Mouse (Mus musculus) embryonic facial prominence, embryonic 13.5 days (tissue): ENCODE measurements around the gene Sptan1. TPM values are rescaled to one million over a fixed set of nuclear protein-coding genes. Genes with fewer than 3 reads are reported as not detected.

Source experiments
- ATAC-seq: fragments of 200-750 bp; cut with Nextera tagmentation; 2 replicates; pipeline ENCODE4 v1.8.0; 2017; ENCODE audit warnings: low read depth; ENCODE audit not compliant: insufficient number of reproducible peaks, insufficient read depth, low FRiP score, low TSS enrichment
- H3K27ac ChIP-seq: fragments of 300-500 bp; sonication (generic); 2 replicates; pipeline ENCODE4 v1.5.1; 2015; ENCODE audit warnings: moderate library complexity, mild to moderate bottlenecking, inconsistent platforms
- H3K27me3 ChIP-seq: fragments of 300-500 bp; sonication (generic); 2 replicates; pipeline ENCODE4 v1.6.1; 2015; ENCODE audit warnings: mild to moderate bottlenecking, inconsistent platforms
- H3K36me3 ChIP-seq: fragments of 300-500 bp; sonication (generic); 2 replicates; pipeline ENCODE4 v1.6.1; 2015; ENCODE audit warnings: mild to moderate bottlenecking, inconsistent platforms
- H3K4me1 ChIP-seq: fragments of 300-500 bp; sonication (generic); 2 replicates; pipeline ENCODE4 v1.6.1; 2015; ENCODE audit warnings: inconsistent platforms
- H3K4me2 ChIP-seq: fragments of 300-500 bp; sonication (generic); 2 replicates; pipeline ENCODE4 v1.6.1; 2015; ENCODE audit warnings: moderate library complexity, mild to moderate bottlenecking, inconsistent platforms
- H3K4me3 ChIP-seq: fragments of 300-500 bp; sonication (generic); 2 replicates; pipeline ENCODE4 v1.5.1; 2015; ENCODE audit warnings: mild to moderate bottlenecking, inconsistent platforms
- H3K9ac ChIP-seq: fragments of 300-500 bp; sonication (generic); 2 replicates; pipeline ENCODE4 v1.6.1; 2015; ENCODE audit warnings: mild to moderate bottlenecking, inconsistent platforms
- H3K9me3 ChIP-seq: fragments of 300-500 bp; sonication (generic); 2 replicates; pipeline ENCODE4 v1.6.1; 2016; ENCODE audit warnings: inconsistent platforms
- WGBS: fragments of 180-500 bp; shearing (Covaris S2); methylation state at CpG from one replicate; pipeline ENCODE4 v1.1.7; 2015; ENCODE audit warnings: mixed read lengths; 5-methylcytosine and 5-hydroxymethylcytosine counted together
- microRNA-seq: library from miRNA; unstranded; fragments of <30 nt; microRNA quantifications from one replicate; pipeline ENCODE4, GENCODE M21; 2016
- polyA plus RNA-seq: library from polyadenylated mRNA; unstranded; fragments of >200 nt; fragmentation: Nextera tagmentation; extraction: Ambion mirVana; gene quantifications from 2 replicates; pipeline ENCODE4 v1.2.1, GENCODE M21; 2015

The Sptan1 gene
- polyA plus RNA-seq, 1 experiment from 2014 or later = 74.3 TPM

DNA sequence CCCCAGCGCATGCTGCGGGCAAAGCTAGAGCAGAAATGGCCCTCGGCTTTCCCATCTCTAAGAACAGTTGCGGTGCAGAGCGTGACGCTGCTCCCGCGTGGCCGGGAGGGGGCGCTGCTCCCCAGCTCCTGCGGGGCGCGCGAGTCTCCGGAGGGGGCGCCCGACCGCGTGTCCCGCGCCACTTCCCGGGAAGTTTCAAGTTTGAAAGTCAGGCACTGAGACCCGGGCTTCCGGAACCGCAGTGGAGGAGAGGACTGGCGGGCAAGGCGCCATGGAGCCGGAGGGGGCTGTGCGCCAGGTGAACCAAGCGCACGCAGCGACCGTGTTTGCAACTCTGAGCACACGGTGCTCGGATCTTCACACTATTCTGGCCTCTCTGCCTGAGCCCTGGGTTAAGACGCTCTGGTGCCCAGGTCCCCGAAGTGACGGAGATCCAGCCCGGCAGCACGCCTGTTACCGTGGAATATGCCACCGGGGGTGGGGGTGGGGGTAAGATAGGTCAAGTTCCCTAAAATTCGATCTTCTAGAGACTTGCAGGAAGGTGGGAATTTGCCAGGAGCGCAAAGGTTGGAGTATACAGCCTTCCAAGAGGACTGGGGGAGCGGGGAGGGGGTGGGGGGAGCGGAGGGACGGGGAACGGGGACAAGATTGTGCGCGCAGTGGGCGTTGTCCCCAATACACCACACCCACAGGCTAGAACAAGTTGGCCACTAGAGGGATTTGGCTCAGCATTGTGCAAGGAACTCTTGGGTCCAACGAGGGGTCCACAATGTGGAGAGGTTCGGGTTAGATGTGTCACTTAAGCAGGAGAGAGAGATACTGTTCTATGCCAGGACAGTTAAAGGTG lies 112.4 kb downstream of the Sptan1 start, which contains the start of gene Pkn3:
Pkn3 (plus strand) TSS at position 183 of the 847 bp plus-strand sequence.
- Histone ChIP-seq H3K4me3 (peak within 1 kb of the TSS; percentile 62), H3K4me1 (peaks cover 16% of the 10 kb centered on the region), H3K27ac (peak within 1 kb of the TSS; percentile 88), H3K27me3 (no peaks in the 10 kb centered on the region), H3K9ac (peak within 1 kb of the TSS; percentile 74), H3K4me2 (peak within 1 kb of the TSS; percentile 92), H3K9me3 (no peaks in the 10 kb centered on the region), H3K36me3 (peaks cover 17% of the 10 kb centered on the region)
- under 1% methylated on average over 53 of the region's 53 CpGs for WGBS
- peak; percentile 73 for ATAC-seq

DNA sequence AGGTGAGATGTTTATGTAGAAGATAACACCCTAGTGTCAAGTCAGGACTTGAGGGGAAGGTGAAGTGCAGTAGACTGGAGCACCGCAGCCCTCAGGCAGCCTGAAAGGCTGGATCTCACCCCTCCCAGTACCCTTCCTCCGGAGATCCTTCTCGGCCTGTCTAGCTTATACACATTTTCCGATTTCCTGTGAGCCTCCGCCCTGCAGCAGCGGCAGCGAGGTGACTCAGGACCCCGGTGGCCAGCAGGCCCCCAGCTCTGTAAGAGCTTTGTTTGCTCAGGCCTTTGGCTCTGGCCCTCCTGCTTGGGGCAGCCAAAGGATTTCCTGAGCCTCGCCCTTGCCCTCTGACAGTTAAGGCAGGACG lies 113.0 kb downstream of the Sptan1 start:
- no peaks in the 10 kb centered on the region for H3K27me3 ChIP-seq
- ATAC-seq = no peak
- H3K36me3 ChIP-seq = peaks cover 11% of the 10 kb centered on the region
- H3K4me3 ChIP-seq = peak overlapping the region; percentile 62
- H3K9me3 ChIP-seq = no peaks in the 10 kb centered on the region
- H3K27ac ChIP-seq = peak overlapping the region; percentile 88
- peak overlapping the region; percentile 74 for H3K9ac ChIP-seq
- peaks cover 16% of the 10 kb centered on the region for H3K4me1 ChIP-seq
- peak overlapping the region; percentile 92 for H3K4me2 ChIP-seq
- 10% methylated on average over 10 of the region's 10 CpGs for whole genome bisulfite sequencing

DNA sequence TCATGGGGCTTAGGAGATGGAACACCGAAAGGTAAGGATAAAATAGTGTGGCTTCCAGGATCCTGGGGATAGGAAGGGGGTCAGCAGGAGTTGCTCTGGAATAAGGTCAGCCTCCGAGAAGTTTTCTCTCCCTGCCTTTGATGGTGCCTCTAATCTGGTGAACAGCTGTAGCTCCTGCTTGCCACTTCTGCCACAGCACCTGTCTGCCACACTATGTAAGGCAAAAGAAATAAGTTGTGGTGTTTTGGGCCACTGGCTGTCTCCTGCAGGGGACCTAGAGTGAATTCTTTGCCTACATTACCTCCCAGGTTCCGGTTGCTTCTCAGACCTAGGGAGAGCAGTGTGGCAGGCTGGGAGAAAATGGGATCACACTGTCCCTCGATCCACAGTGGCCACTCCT lies 113.4 kb downstream of the Sptan1 start:
- WGBS = 66% methylated on average over 4 of the region's 4 CpGs
- peaks cover 16% of the 10 kb centered on the region for H3K4me1 ChIP-seq
- H3K9ac ChIP-seq = peak overlapping the region; percentile 74
- H3K4me2 ChIP-seq = peak overlapping the region; percentile 92
- H3K4me3 ChIP-seq = peak overlapping the region; percentile 62; the same call in 1 of the 2 replicates
- ATAC-seq = no peak
- no peaks in the 10 kb centered on the region for H3K9me3 ChIP-seq
- H3K36me3 ChIP-seq = peaks cover 8% of the 10 kb centered on the region; the same call in 1 of the 2 replicates
- no peaks in the 10 kb centered on the region for H3K27me3 ChIP-seq
- H3K27ac ChIP-seq = peak overlapping the region; percentile 88

DNA sequence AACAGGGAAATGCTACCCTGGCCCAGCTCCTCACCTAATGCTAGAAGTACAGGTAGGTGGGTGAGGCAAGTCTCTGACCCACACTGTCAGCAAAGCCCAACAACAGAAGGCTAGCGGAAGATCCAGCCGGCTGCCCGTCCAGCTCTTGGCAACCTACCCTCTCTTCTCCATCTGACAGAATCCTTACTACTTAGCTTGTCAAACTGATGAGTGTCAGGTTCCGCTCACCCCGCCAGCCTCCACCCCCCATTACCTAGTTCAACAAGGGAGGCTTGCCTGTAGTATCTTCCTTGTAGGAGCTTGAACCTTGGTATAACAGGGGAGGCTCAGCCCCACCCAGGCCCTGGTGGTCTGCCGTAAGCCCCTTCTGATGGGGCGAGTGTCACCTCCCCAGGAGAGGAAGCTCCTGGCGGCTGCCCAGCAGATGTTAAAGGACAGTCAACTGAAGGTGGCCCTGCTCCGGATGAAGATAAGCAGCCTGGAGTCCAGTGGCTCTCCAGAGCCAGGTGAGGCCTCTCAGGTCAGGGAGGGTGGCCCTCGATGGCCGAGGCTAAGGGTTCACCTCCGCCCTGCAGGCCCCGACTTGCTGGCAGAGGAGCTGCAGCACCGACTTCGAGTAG lies 114.9 kb downstream of the Sptan1 start:
- 80% methylated on average over 15 of the region's 15 CpGs for WGBS
- Histone ChIP-seq H3K4me1 (peaks cover 22% of the 10 kb centered on the region), H3K9ac (0 out of 2 replicates have a peak overlapping the region, but pooled peaks have one; percentile 32), H3K9me3 (no peaks in the 10 kb centered on the region), H3K4me2 (no peak overlapping the region), H3K36me3 (peaks cover 3% of the 10 kb centered on the region; the same call in 1 of the 2 replicates), H3K4me3 (no peak overlapping the region), H3K27ac (no peak overlapping the region), H3K27me3 (no peaks in the 10 kb centered on the region)
- no peak for ATAC-seq

Small RNAs within 50 kb of the gene (microRNA-seq; reads per million reads assigned to microRNA genes)
- not detected for gene Mir6997

Other genes with a start within 250 kb of the Sptan1 start
- gene Gm13420, start 213.9 kb upstream of the Sptan1 start, polyA plus RNA-seq = not detected in 2 replicates
- 0.81 TPM in 1 of 2 replicates, not detected in the other for gene Gm13547, start 206.2 kb upstream of the Sptan1 start, polyA plus RNA-seq
- gene Coq4, start 178.1 kb upstream of the Sptan1 start, polyA plus RNA-seq = 31.1 and 31.7 TPM in 2 replicates
- gene Trub2, start 177.1 kb upstream of the Sptan1 start, polyA plus RNA-seq = 43.4 and 49.4 TPM in 2 replicates
- 16.7 and 17.0 TPM in 2 replicates for gene Slc27a4, start 162.9 kb upstream of the Sptan1 start, polyA plus RNA-seq
- gene Urm1, start 145.5 kb upstream of the Sptan1 start, polyA plus RNA-seq = 23.4 and 26.3 TPM in 2 replicates
- gene Cercam, start 96.4 kb upstream of the Sptan1 start, polyA plus RNA-seq = 29.6 and 29.7 TPM in 2 replicates
- 79.8 and 85.3 TPM in 2 replicates for gene Odf2, start 76.3 kb upstream of the Sptan1 start, polyA plus RNA-seq
- 70.1 and 76.8 TPM in 2 replicates for gene Gle1, start 30.1 kb upstream of the Sptan1 start, polyA plus RNA-seq
- gene Wdr34, start 83.3 kb downstream of the Sptan1 start, polyA plus RNA-seq = 46.5 and 46.9 TPM in 2 replicates
- gene Set, start 91.8 kb downstream of the Sptan1 start, polyA plus RNA-seq = 538 and 545 TPM in 2 replicates
- gene Pkn3, start 112.1 kb downstream of the Sptan1 start, polyA plus RNA-seq = 7.6 and 11.4 TPM in 2 replicates
- 24.0 and 25.3 TPM in 2 replicates for gene Zdhhc12, start 128.1 kb downstream of the Sptan1 start, polyA plus RNA-seq
- 12.7 and 13.5 TPM in 2 replicates for gene Zer1, start 159.0 kb downstream of the Sptan1 start, polyA plus RNA-seq
- 11.1 and 13.7 TPM in 2 replicates for gene Tbc1d13, start 168.2 kb downstream of the Sptan1 start, polyA plus RNA-seq
- gene Endog, start 205.9 kb downstream of the Sptan1 start, polyA plus RNA-seq = 12.4 and 15.2 TPM in 2 replicates
- 80.6 and 81.9 TPM in 2 replicates for gene Spout1, start 212.9 kb downstream of the Sptan1 start, polyA plus RNA-seq
- gene Kyat1, start 240.3 kb downstream of the Sptan1 start, polyA plus RNA-seq = 9.4 and 10.0 TPM in 2 replicates